Mouse (Mus musculus) hindbrain, embryonic 16.5 days (tissue): ENCODE data around the gene Lsamp. TPM values are rescaled to one million over a fixed set of nuclear protein-coding genes. Genes with fewer than 3 reads are reported as not detected.

Experiments used
- ATAC-seq: fragments of 200-750 bp; cut with Nextera tagmentation; 2 replicates; pipeline ENCODE4 v1.8.0; 2017; ENCODE audit warnings: moderate TSS enrichment, moderate library complexity
- H3K27ac ChIP-seq: fragments of 300-500 bp; sonication (generic); 2 replicates; pipeline ENCODE4 v1.5.1; 2014; ENCODE audit warnings: low read depth, mild to moderate bottlenecking, control low read depth, low read length, moderate library complexity
- H3K27me3 ChIP-seq: fragments of 300-500 bp; sonication (generic); replicated peaks from 2 replicates; pipeline ENCODE4 v1.6.1; 2014; ENCODE audit warnings: low read length; ENCODE audit not compliant: control insufficient read depth, insufficient read depth
- H3K36me3 ChIP-seq: fragments of 300-500 bp; sonication (generic); 2 replicates; pipeline ENCODE4 v1.6.1; 2014; ENCODE audit warnings: mild to moderate bottlenecking, low read length, moderate library complexity, mixed read lengths; ENCODE audit not compliant: control insufficient read depth, insufficient read depth
- H3K4me1 ChIP-seq: fragments of 300-500 bp; sonication (generic); 2 replicates; pipeline ENCODE4 v1.6.1; 2014; ENCODE audit warnings: low read depth, low read length; ENCODE audit not compliant: control insufficient read depth, insufficient read depth
- H3K4me2 ChIP-seq: fragments of 300-500 bp; sonication (generic); 2 replicates; pipeline ENCODE4 v1.6.1; 2014; ENCODE audit warnings: mild to moderate bottlenecking, low read length, control low read depth, moderate library complexity
- H3K4me3 ChIP-seq: fragments of 300-500 bp; sonication (generic); 2 replicates; pipeline ENCODE4 v1.5.1; 2014; ENCODE audit warnings: mild to moderate bottlenecking, low read length, control low read depth, moderate library complexity
- H3K9ac ChIP-seq: fragments of 300-500 bp; sonication (generic); 2 replicates; pipeline ENCODE4 v1.6.1; 2014; ENCODE audit warnings: low read depth, mild to moderate bottlenecking, control low read depth, low read length, moderate library complexity
- H3K9me3 ChIP-seq: fragments of 300-500 bp; sonication (generic); 2 replicates; pipeline ENCODE4 v1.6.1; 2014; ENCODE audit warnings: mild to moderate bottlenecking, low read length, moderate library complexity; ENCODE audit not compliant: control insufficient read depth
- WGBS: fragments of 180-500 bp; shearing (Covaris S2); extraction: QIAGEN DNeasy Blood & Tissue Kit; methylation state at CpG from one replicate; pipeline ENCODE4 v1.1.7; 2014; 5-methylcytosine and 5-hydroxymethylcytosine counted together
- polyA plus RNA-seq: library from polyadenylated mRNA; unstranded; fragments of >200 nt; fragmentation: Nextera tagmentation; extraction: Ambion mirVana; gene quantifications from 2 replicates; pipeline ENCODE4 v1.2.1, GENCODE M21; 2015

The Lsamp gene
- polyA plus RNA-seq, 1 experiment from 2014 or later, result 107 TPM

DNA sequence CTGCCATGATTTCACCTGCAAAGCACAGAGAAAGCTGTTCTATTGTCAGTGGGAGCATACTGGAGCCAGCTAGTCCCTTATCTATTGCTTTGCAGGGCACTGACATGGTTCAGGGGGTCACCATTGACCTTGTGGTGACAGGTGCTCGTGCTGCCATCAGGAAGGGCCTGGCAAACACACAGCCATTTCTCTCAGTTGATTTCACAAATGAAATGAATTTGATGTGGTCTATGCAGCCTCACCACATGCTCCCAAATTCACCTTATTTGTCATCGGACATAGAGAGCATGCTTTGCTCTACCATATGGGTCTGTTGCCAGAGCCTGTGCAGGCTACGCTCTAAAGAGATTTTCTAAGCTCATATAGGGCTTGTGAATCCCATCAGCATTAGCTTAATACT, 450.1 kb downstream of the Lsamp start:
- 64% methylated on average over 3 of the region's 3 CpGs for WGBS
- H3K27me3 ChIP-seq, result no peaks in the 10 kb centered on the region
- no peak overlapping the region for H3K4me3 ChIP-seq
- peak; percentile 58; the same call in 1 of the 2 replicates for ATAC-seq
- H3K27ac ChIP-seq, result no peak overlapping the region
- no peaks in the 10 kb centered on the region for H3K4me1 ChIP-seq
- H3K36me3 ChIP-seq, result no peaks in the 10 kb centered on the region
- H3K9me3 ChIP-seq, result no peaks in the 10 kb centered on the region
- no peak overlapping the region for H3K4me2 ChIP-seq
- H3K9ac ChIP-seq, result no peak overlapping the region

GRCm38 (mm10) chr16:40436415-40436814, 452.3 kb downstream of the Lsamp start:
- WGBS, result 82% methylated on average over 6 of the region's 6 CpGs
- H3K9ac ChIP-seq, result no peak overlapping the region
- no peak for ATAC-seq

GRCm38 (mm10) chr16:40437879-40438278, 453.7 kb downstream of the Lsamp start:
- no peaks in the 10 kb centered on the region for H3K9me3 ChIP-seq
- 74% methylated on average over 10 of the region's 10 CpGs for WGBS
- no peaks in the 10 kb centered on the region for H3K4me1 ChIP-seq
- H3K36me3 ChIP-seq, result no peaks in the 10 kb centered on the region
- H3K4me3 ChIP-seq, result no peak overlapping the region
- no peak overlapping the region for H3K4me2 ChIP-seq
- no peak for ATAC-seq
- H3K27me3 ChIP-seq, result no peaks in the 10 kb centered on the region
- H3K27ac ChIP-seq, result no peak overlapping the region
- H3K9ac ChIP-seq, result no peak overlapping the region

More at GRCm38 (mm10) chr16:40436415-40436814, 452.3 kb downstream of the Lsamp start:
- no peaks in the 10 kb centered on the region for H3K9me3 ChIP-seq
- H3K27ac ChIP-seq, result no peak overlapping the region
- H3K4me3 ChIP-seq, result no peak overlapping the region
- H3K4me2 ChIP-seq, result no peak overlapping the region
- H3K36me3 ChIP-seq, result no peaks in the 10 kb centered on the region
- H3K4me1 ChIP-seq, result no peaks in the 10 kb centered on the region
- H3K27me3 ChIP-seq, result no peaks in the 10 kb centered on the region

GRCm38 (mm10) chr16:40438876-40439275, 454.7 kb downstream of the Lsamp start:
- no peaks in the 10 kb centered on the region for H3K4me1 ChIP-seq
- H3K27ac ChIP-seq, result no peak overlapping the region
- no peaks in the 10 kb centered on the region for H3K36me3 ChIP-seq
- no peak for ATAC-seq
- H3K4me3 ChIP-seq, result no peak overlapping the region
- no peaks in the 10 kb centered on the region for H3K27me3 ChIP-seq
- no peak overlapping the region for H3K4me2 ChIP-seq
- WGBS, result 65% methylated on average over 1 of the region's 1 CpGs
- no peaks in the 10 kb centered on the region for H3K9me3 ChIP-seq
- no peak overlapping the region for H3K9ac ChIP-seq

DNA sequence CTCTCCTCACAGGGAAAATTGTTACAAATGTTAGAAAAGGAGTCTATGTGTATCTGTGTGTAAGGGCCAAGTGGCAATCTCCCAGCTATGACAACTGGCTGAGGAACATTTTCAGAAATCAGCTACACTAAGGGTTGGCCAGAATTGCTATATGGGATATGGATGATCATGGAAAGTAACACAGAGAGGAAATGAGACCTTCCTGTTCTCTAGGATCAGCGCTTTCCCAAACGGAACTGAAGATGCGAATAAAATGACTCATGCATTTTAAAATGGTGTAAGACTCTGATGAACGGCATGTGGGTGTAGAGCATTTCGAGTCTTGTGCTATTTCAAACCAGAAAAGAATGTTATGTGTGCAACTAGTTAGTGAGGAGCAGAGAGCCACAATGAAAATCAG, 462.4 kb downstream of the Lsamp start:
- Histone ChIP-seq H3K36me3 (no peaks in the 10 kb centered on the region), H3K27me3 (no peaks in the 10 kb centered on the region), H3K9me3 (no peaks in the 10 kb centered on the region), H3K4me1 (no peaks in the 10 kb centered on the region), H3K4me2 (no peak overlapping the region), H3K4me3 (no peak overlapping the region), H3K9ac (no peak overlapping the region), H3K27ac (no peak overlapping the region)
- no peak for ATAC-seq
- WGBS, result 88% methylated on average over 5 of the region's 5 CpGs

DNA sequence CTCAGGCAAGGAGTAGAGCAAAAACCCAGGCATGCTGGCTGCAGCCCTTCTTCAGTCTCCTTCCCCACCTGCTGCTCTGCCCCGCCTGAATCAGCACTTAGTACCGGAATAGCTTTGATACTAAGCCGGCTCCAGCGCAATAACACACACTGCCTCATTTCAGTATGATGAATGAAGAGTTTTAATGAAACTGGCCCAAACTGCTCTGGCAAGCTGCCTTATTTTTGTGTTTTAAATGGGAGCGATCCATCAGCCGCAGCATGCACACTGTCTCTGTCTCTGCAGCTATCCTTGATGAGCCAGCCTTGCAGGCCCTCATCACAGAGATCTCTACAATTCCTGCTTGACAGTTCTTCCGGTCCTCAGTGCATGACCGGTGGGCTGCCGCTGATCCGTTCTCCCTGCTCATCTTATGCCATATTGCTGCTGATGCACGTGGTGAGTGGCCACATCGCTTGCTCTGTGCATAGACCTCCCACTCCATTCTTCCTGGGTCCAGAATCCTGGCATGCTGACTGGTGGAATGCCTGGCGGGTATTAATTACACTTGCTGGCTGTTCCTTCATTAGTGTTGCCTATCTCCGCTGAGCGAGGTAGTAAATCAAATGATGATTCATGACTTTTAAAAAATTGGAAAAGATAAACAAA, 479.4 kb downstream of the Lsamp start:
- Histone ChIP-seq H3K4me2 (peak overlapping the region; percentile 30; the same call in 1 of the 2 replicates), H3K27ac (0 out of 2 replicates have a peak overlapping the region, but pooled peaks have one; percentile 16), H3K9ac (no peak overlapping the region), H3K4me3 (no peak overlapping the region), H3K9me3 (no peaks in the 10 kb centered on the region), H3K4me1 (no peaks in the 10 kb centered on the region), H3K27me3 (no peaks in the 10 kb centered on the region), H3K36me3 (no peaks in the 10 kb centered on the region)
- 49% methylated on average over 15 of the region's 15 CpGs for WGBS
- peak; percentile 82 for ATAC-seq

GRCm38 (mm10) chr16:40466596-40466995, 482.4 kb downstream of the Lsamp start:
- no peaks in the 10 kb centered on the region for H3K9me3 ChIP-seq
- no peaks in the 10 kb centered on the region for H3K36me3 ChIP-seq
- H3K27me3 ChIP-seq, result no peaks in the 10 kb centered on the region
- WGBS, result 22% methylated on average over 8 of the region's 8 CpGs
- H3K4me3 ChIP-seq, result no peak overlapping the region
- no peak for ATAC-seq
- no peak overlapping the region for H3K27ac ChIP-seq
- no peak overlapping the region for H3K9ac ChIP-seq
- no peak overlapping the region for H3K4me2 ChIP-seq
- H3K4me1 ChIP-seq, result no peaks in the 10 kb centered on the region

GRCm38 (mm10) chr16:40470946-40471345, 486.8 kb downstream of the Lsamp start:
- Histone ChIP-seq H3K27me3 (no peaks in the 10 kb centered on the region), H3K9ac (no peak overlapping the region), H3K4me2 (no peak overlapping the region), H3K36me3 (no peaks in the 10 kb centered on the region), H3K27ac (no peak overlapping the region), H3K9me3 (no peaks in the 10 kb centered on the region), H3K4me1 (no peaks in the 10 kb centered on the region), H3K4me3 (no peak overlapping the region)
- no peak for ATAC-seq
- WGBS, result 61% methylated on average over 6 of the region's 6 CpGs

- H3K27ac ChIP-seq, result no peak overlapping the region
- no peaks in the 10 kb centered on the region for H3K4me1 ChIP-seq
- H3K4me3 ChIP-seq, result no peak overlapping the region
- no peaks in the 10 kb centered on the region for H3K36me3 ChIP-seq
- no peak overlapping the region for H3K9ac ChIP-seq
- no peaks in the 10 kb centered on the region for H3K27me3 ChIP-seq
- no peak overlapping the region for H3K4me2 ChIP-seq
- no peaks in the 10 kb centered on the region for H3K9me3 ChIP-seq
- 65% methylated on average over 5 of the region's 5 CpGs for WGBS
- ATAC-seq, result no peak
Observed at GRCm38 (mm10) chr16:40471967-40472366, 487.8 kb downstream of the Lsamp start.
